Mouse (Mus musculus) kidney, adult 2 months (tissue): Measurements from ENCODE around the gene Rbpjl.

ENCODE experiments used
- CTCF ChIP-seq: fragments of 200-500 bp; conservative IDR thresholded peaks from 2 replicates; pipeline ENCODE4 v1.5.1; 2011; ENCODE audit warnings: low read depth, mild to moderate bottlenecking, control low read depth, low read length, moderate library complexity, mixed read lengths; ENCODE audit not compliant: insufficient read depth, insufficient read length
- POLR2A ChIP-seq: fragments of 200-500 bp; IDR thresholded peaks from one replicate; pipeline ENCODE4 v1.6.1; 2011; ENCODE audit warnings: low read depth, low read length, control low read depth

- TF ChIP-seq CTCF (no peak), POLR2A (no peak)
Observed at GRCm38 (mm10) chr2:164448921-164449320, 46.0 kb downstream of the Rbpjl start.
